Mouse (Mus musculus) bone marrow, adult 2 months (tissue): ENCODE measurements around the gene Bsn.

ENCODE experiments used
- CTCF ChIP-seq: fragments of 200-500 bp; IDR thresholded peaks from 2 replicates; pipeline ENCODE4 v1.5.1; 2011; ENCODE audit warnings: low read length, control low read depth; ENCODE audit not compliant: control insufficient read depth, insufficient read depth
- POLR2A ChIP-seq: fragments of 200-500 bp; IDR thresholded peaks from 2 replicates; pipeline ENCODE4 v1.6.1; 2011; ENCODE audit warnings: low read depth, mild to moderate bottlenecking, control low read depth, low read length, borderline replicate concordance; ENCODE audit not compliant: control insufficient read depth

DNA sequence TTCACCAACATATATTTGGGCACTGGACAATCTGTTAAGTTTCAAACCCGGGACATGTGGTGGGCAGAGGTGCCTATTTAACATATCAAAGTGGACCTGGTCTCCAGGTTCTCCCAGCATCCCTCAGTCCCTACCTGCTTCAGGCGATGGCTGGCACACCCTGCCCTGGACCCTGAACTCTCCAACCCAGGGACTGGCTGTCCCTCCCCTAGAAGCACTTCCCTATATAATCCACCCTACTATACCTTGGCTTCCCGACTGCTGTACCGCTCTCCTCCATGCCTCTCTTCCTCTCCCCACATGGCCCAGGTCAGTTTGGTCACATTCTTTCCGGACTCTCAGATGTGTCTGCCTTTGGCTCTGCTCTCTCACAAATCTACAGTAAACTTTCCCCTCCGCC is 44.4 kb downstream of the Bsn start:
- no peak for TF ChIP-seq CTCF
- no peak for TF ChIP-seq POLR2A
